Mouse (Mus musculus) heart, embryonic 15.5 days (tissue): ENCODE measurements at regions not wholly inside any gene's neighbourhood (a gene's known extent, or its start where the extent isn't known, plus 50 kb on each side); places are given as distances from the start of the nearest gene placed in this dataset.

Source experiments
- ATAC-seq: fragments of 200-750 bp; cut with Nextera tagmentation; replicated peaks from 2 replicates; pipeline ENCODE4 v1.8.0; 2017; ENCODE audit warnings: low read depth, moderate TSS enrichment; ENCODE audit not compliant: insufficient number of reproducible peaks, insufficient read depth, low FRiP score
- H3K27ac ChIP-seq: fragments of 300-500 bp; sonication (generic); 2 replicates; pipeline ENCODE4 v1.5.1; 2015; ENCODE audit warnings: mild to moderate bottlenecking, inconsistent platforms
- H3K27me3 ChIP-seq: fragments of 300-500 bp; sonication (generic); 2 replicates; pipeline ENCODE4 v1.6.1; 2015; ENCODE audit warnings: inconsistent platforms
- H3K36me3 ChIP-seq: fragments of 300-500 bp; sonication (generic); 2 replicates; pipeline ENCODE4 v1.6.1; 2015; ENCODE audit warnings: mild to moderate bottlenecking, inconsistent platforms
- H3K4me1 ChIP-seq: fragments of 300-500 bp; sonication (generic); replicated peaks from 2 replicates; pipeline ENCODE4 v1.6.1; 2015; ENCODE audit warnings: inconsistent platforms
- H3K4me2 ChIP-seq: fragments of 300-500 bp; sonication (generic); 2 replicates; pipeline ENCODE4 v1.6.1; 2015; ENCODE audit warnings: inconsistent platforms, mild to moderate bottlenecking, moderate library complexity
- H3K4me3 ChIP-seq: fragments of 300-500 bp; sonication (generic); 2 replicates; pipeline ENCODE4 v1.5.1; 2015; ENCODE audit warnings: mild to moderate bottlenecking, inconsistent platforms
- H3K9ac ChIP-seq: fragments of 300-500 bp; sonication (generic); 2 replicates; pipeline ENCODE4 v1.6.1; 2015; ENCODE audit warnings: mild to moderate bottlenecking, inconsistent platforms
- H3K9me3 ChIP-seq: fragments of 300-500 bp; sonication (generic); replicated peaks from 2 replicates; pipeline ENCODE4 v1.6.1; 2016; ENCODE audit warnings: inconsistent platforms
- WGBS: fragments of 180-500 bp; shearing (Covaris S2); methylation state at CpG from one replicate; pipeline ENCODE4 v1.1.7; 2015; ENCODE audit warnings: mixed read lengths; 5-methylcytosine and 5-hydroxymethylcytosine counted together

DNA sequence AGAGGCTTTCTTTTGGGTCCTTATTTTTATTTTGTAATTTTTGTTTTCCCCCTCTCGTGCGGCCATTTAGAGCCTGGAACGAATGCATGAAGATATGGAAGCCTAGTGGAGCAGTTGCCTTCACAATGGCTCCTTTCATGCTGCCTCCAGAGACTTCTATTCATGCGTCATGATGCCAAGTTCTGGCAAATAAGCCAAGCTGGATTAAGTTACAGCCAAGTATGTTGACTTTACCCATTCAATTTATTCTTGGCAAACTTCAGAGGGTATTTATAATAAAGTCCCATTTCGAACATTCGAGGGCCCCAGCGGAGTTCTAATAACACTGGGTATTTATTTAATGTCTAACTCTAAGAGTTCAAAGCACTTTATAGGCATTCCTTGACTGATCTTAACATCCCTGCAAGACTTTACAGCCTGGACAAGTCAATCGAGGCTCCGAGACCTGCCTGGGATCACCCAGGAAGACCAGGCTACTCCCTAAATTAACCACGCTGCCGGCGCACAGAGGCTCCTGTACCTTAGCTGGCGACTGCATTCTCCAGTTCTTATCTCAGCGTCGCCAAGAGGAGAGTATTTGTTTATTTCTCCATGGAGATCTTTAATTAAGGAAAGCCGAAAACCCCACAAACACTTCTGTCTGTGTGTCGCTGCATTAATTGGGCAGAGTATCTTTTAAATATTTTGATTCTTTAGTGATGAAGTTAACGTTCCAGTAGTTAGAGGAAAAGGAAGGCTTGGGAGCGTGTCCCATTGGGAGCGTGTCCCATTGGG is 75.5 kb downstream of the Ackr3 start:
- ATAC-seq, result no peak
- no peak overlapping the region for H3K4me3 ChIP-seq
- WGBS, result 52% methylated on average over 20 of the region's 20 CpGs
- 0 out of 2 replicates have a peak, but pooled peaks cover 3% of the 10 kb centered on the region for H3K27me3 ChIP-seq
- H3K4me2 ChIP-seq, result no peak overlapping the region
- H3K4me1 ChIP-seq, result no peaks in the 10 kb centered on the region
- H3K36me3 ChIP-seq, result no peaks in the 10 kb centered on the region
- no peak overlapping the region for H3K27ac ChIP-seq
- no peaks in the 10 kb centered on the region for H3K9me3 ChIP-seq
- no peak overlapping the region for H3K9ac ChIP-seq

DNA sequence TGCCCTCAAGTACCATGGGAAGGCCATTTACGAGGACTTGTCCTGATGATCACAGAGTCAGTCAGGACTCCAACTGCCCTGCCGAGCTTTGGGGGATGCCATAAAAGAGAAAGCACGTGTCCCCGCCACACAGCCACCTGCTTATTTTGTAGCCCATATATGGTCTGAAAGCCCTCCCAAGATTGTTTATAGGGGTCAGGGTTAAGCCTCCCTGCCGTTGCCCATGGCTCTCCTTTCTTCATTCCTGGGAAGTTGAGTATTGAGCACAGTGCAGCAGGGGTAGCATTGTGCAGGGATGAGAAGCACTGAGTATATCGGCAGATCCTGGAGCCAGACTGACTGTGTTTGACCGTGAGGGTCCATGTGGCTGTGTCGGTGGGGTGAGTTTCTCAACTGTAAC is 76.4 kb downstream of the Ackr3 start:
- 77% methylated on average over 8 of the region's 8 CpGs for WGBS
- Histone ChIP-seq H3K36me3 (no peaks in the 10 kb centered on the region), H3K9ac (no peak overlapping the region), H3K4me3 (no peak overlapping the region), H3K4me2 (no peak overlapping the region), H3K4me1 (peaks cover 6% of the 10 kb centered on the region; the same call in 1 of the 2 replicates), H3K9me3 (no peaks in the 10 kb centered on the region), H3K27ac (no peak overlapping the region), H3K27me3 (0 out of 2 replicates have a peak, but pooled peaks cover 3% of the 10 kb centered on the region)
- no peak for ATAC-seq

DNA sequence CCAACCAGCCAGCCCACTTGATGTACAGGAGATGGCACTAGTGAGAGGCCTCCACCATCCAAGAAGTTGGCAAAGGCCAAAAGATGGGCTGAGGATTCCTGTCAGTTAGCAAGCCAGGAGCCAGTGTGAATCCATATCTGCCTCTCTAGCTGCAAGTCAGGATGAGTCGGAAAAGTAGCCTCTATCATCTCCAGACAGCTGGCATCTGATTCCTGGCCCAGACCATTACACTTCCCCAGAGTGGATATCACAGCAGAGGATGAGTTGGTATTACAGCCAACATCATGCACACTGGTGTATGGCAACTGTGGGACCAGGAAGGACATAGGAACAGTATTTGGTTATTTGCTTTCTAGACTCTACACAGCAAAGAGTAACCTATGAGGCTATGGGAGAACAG is 77.5 kb downstream of the Ackr3 start:
- no peaks in the 10 kb centered on the region for H3K36me3 ChIP-seq
- WGBS, result 88% methylated on average over 1 of the region's 1 CpGs

GRCm38 (mm10) chr1:90281956-90282355 is 78.2 kb downstream of the Ackr3 start:
- no peaks in the 10 kb centered on the region for H3K36me3 ChIP-seq
- no peak overlapping the region for H3K27ac ChIP-seq
- H3K9ac ChIP-seq, result no peak overlapping the region
- H3K27me3 ChIP-seq, result 0 out of 2 replicates have a peak, but pooled peaks cover 3% of the 10 kb centered on the region
- 88% methylated on average over 6 of the region's 6 CpGs for WGBS
- H3K4me1 ChIP-seq, result peaks cover 11% of the 10 kb centered on the region; the same call in 1 of the 2 replicates
- H3K4me3 ChIP-seq, result no peak overlapping the region
- H3K4me2 ChIP-seq, result no peak overlapping the region
- ATAC-seq, result no peak
- H3K9me3 ChIP-seq, result no peaks in the 10 kb centered on the region

More for the DNA sequence above, 77.5 kb downstream of the Ackr3 start:
- Histone ChIP-seq H3K9me3 (no peaks in the 10 kb centered on the region), H3K27ac (no peak overlapping the region), H3K27me3 (0 out of 2 replicates have a peak, but pooled peaks cover 3% of the 10 kb centered on the region), H3K4me1 (peaks cover 11% of the 10 kb centered on the region; the same call in 1 of the 2 replicates), H3K4me2 (no peak overlapping the region), H3K4me3 (no peak overlapping the region), H3K9ac (no peak overlapping the region)
- no peak for ATAC-seq

- no peak overlapping the region for H3K9ac ChIP-seq
- no peaks in the 10 kb centered on the region for H3K9me3 ChIP-seq
- H3K4me2 ChIP-seq, result no peak overlapping the region
- 0 out of 2 replicates have a peak, but pooled peaks cover 3% of the 10 kb centered on the region for H3K27me3 ChIP-seq
- no peak for ATAC-seq
- 83% methylated on average over 8 of the region's 8 CpGs for WGBS
- no peak overlapping the region for H3K27ac ChIP-seq
- H3K4me3 ChIP-seq, result no peak overlapping the region
- no peaks in the 10 kb centered on the region for H3K36me3 ChIP-seq
- peaks cover 11% of the 10 kb centered on the region; the same call in 1 of the 2 replicates for H3K4me1 ChIP-seq
Observed at GRCm38 (mm10) chr1:90282367-90282766, 78.6 kb downstream of the Ackr3 start.

GRCm38 (mm10) chr1:90283176-90283775 is 79.5 kb downstream of the Ackr3 start:
- Histone ChIP-seq H3K27me3 (0 out of 2 replicates have a peak, but pooled peaks cover 4% of the 10 kb centered on the region), H3K4me3 (no peak overlapping the region), H3K4me2 (no peak overlapping the region), H3K27ac (no peak overlapping the region), H3K9ac (no peak overlapping the region), H3K9me3 (no peaks in the 10 kb centered on the region), H3K36me3 (no peaks in the 10 kb centered on the region), H3K4me1 (peaks cover 11% of the 10 kb centered on the region; the same call in 1 of the 2 replicates)
- no peak for ATAC-seq
- 61% methylated on average over 11 of the region's 11 CpGs for WGBS

DNA sequence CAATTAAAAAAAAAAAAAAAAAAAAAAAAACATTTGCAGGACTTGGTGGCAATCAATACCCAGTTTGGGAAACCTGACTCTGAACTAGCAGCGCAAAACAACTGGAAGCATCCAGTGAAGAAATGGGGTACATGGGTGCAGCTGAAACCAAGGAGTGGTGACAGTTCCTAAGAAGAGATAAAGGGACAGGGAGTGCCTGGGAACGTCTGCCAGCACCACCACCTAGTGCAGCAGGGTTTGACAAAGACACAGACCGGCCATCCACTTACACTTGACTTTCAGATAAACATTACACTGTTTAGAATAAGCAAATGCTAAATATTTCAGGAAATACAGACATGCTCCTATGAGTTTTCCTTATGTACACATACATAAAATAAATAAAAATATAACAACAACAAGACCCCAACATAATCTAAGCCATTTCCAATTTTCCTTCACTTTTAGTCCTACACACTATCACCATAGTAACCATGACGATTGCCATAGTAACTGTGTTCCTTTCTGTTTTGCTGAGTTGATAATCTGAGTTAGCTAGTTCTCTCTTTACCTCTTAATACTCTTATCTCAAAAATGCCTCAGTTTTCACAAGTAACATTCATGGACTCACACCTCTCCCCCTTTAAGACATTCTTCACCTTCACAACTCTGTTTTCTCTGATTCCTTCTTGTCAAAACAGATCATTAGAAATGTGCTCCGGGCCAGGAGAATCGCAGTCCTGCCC is 80.3 kb downstream of the Ackr3 start:
- 51% methylated on average over 6 of the region's 6 CpGs for WGBS

GRCm38 (mm10) chr1:90285318-90285717 is 81.5 kb downstream of the Ackr3 start:
- no peak overlapping the region for H3K4me3 ChIP-seq
- no peak overlapping the region for H3K4me2 ChIP-seq
- no peaks in the 10 kb centered on the region for H3K9me3 ChIP-seq
- H3K9ac ChIP-seq, result no peak overlapping the region
- H3K4me1 ChIP-seq, result peaks cover 24% of the 10 kb centered on the region
- no peak for ATAC-seq
- H3K27ac ChIP-seq, result no peak overlapping the region
- 0 out of 2 replicates have a peak, but pooled peaks cover 4% of the 10 kb centered on the region for H3K27me3 ChIP-seq
- WGBS, result 58% methylated on average over 4 of the region's 4 CpGs
- H3K36me3 ChIP-seq, result no peaks in the 10 kb centered on the region

More for the DNA sequence above, 80.3 kb downstream of the Ackr3 start:
- Histone ChIP-seq H3K9me3 (no peaks in the 10 kb centered on the region), H3K4me1 (peaks cover 13% of the 10 kb centered on the region), H3K27me3 (0 out of 2 replicates have a peak, but pooled peaks cover 8% of the 10 kb centered on the region), H3K36me3 (no peaks in the 10 kb centered on the region), H3K9ac (no peak overlapping the region), H3K4me3 (no peak overlapping the region), H3K4me2 (no peak overlapping the region), H3K27ac (no peak overlapping the region)
- ATAC-seq, result no peak

DNA sequence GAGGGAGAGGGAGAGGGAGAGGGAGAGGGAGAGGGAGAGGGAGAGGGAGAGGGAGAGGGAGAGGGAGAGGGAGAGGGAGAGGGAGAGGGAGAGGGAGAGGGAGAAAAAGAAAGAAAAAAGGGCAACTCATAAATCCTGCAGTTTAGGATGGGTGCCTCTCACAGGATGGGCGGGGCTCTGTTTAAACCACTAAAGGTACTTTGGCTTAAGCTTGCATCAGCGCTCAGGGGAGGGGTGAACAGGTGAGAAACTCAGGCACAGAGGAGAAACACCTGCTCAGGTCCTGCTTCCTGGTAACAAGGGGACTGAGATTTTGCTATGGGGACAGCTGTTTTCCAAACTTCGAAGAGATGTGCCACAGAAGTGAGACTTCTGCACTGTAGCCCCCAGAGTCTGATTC is 83.5 kb downstream of the Ackr3 start:
- H3K4me2 ChIP-seq, result no peak overlapping the region
- H3K9ac ChIP-seq, result no peak overlapping the region
- no peak for ATAC-seq
- 93% methylated on average over 3 of the region's 3 CpGs for WGBS
- H3K4me1 ChIP-seq, result peaks cover 24% of the 10 kb centered on the region
- no peak overlapping the region for H3K4me3 ChIP-seq
- H3K27ac ChIP-seq, result no peak overlapping the region
- H3K9me3 ChIP-seq, result no peaks in the 10 kb centered on the region
- no peaks in the 10 kb centered on the region for H3K36me3 ChIP-seq
- H3K27me3 ChIP-seq, result 0 out of 2 replicates have a peak, but pooled peaks cover 4% of the 10 kb centered on the region

DNA sequence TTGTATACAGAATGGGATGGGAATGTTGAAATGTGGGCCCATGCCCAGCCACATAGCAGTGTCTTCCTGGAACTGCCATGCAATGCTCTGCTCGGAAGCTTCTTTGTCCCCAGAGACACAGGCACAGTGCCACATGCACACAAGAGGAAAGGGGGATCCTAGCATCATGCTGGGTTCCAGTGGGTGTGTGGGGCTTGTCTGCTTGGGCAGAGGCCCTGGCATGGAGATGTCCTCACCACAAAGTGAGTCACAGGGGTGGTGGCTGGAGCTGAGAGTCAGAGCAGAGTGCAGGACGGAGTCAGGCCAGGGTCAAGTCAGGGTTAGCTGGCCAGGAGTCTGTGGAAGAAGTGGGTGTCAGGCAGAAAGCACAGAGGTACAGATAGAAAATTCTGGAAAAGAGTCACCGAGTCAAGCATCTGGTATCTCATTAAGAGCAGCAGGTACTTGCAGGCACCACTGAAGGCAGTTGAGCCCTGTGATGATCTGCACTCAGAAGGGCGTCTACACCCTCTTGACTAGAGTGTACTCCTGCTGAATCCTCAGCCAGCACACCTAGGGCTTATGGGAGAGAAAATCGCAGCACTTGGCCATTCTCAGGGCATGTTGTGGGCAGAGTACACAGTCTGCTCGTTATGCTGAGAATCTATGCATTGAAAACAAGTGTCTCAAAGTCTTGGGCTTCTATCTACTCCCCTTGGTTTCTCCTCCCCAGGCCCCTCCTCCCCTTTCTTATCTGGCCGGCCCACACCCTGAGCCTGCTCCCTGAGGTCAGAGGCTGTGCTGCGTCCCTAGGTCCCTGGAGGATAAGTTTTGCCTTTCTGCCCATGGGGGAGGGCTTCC is 85.3 kb downstream of the Ackr3 start:
- Histone ChIP-seq H3K4me1 (peaks cover 24% of the 10 kb centered on the region), H3K27me3 (0 out of 2 replicates have a peak, but pooled peaks cover 4% of the 10 kb centered on the region), H3K9ac (no peak overlapping the region), H3K4me3 (no peak overlapping the region), H3K27ac (no peak overlapping the region), H3K9me3 (no peaks in the 10 kb centered on the region), H3K36me3 (no peaks in the 10 kb centered on the region), H3K4me2 (no peak overlapping the region)
- ATAC-seq, result peak; percentile 51
- WGBS, result 46% methylated on average over 8 of the region's 8 CpGs
